Mouse (Mus musculus): ENCODE measurements around the gene Hoxd3. TPM values are rescaled to one million over a fixed set of nuclear protein-coding genes. Genes with fewer than 3 reads are reported as not detected.

Gene Hoxd3
- total RNA-seq, 2 experiments from 2014 or later = not detected

Small RNAs within 50 kb of the gene (microRNA-seq; reads per million reads assigned to microRNA genes)
- 0 reads per million in 2 experiments for gene Gm44463
- gene Mir10b = 16.4 to 40.0 reads per million in 2 experiments

Other genes starting within 250 kb of the Hoxd3 start
- gene Lnpk, start 132.5 kb upstream of the Hoxd3 start, total RNA-seq (2021) = 10 to 100 TPM; 56.3 to 67.8 TPM
- gene Evx2, start 52.4 kb upstream of the Hoxd3 start, total RNA-seq (2021) = not detected
- not detected for gene Hoxd13, start 43.6 kb upstream of the Hoxd3 start, total RNA-seq (2021)
- gene Hoxd12, start 36.9 kb upstream of the Hoxd3 start, total RNA-seq (2021) = not detected
- not detected for gene Hoxd11, start 32.4 kb upstream of the Hoxd3 start, total RNA-seq (2021)
- gene Hoxd10, start 20.0 kb upstream of the Hoxd3 start, total RNA-seq (2021) = not detected
- gene Hoxd9, start 14.2 kb upstream of the Hoxd3 start, total RNA-seq (2021) = not detected
- gene Hoxd8, start 7.3 kb upstream of the Hoxd3 start, total RNA-seq (2021) = not detected
- not detected for gene Hoxd4, start within 50 bp of the Hoxd3 start, total RNA-seq (2021)
- not detected for gene Gm28230, start 14.8 kb downstream of the Hoxd3 start, total RNA-seq (2021)
- under 1 TPM in 1 of 2 experiments, not detected in 1; 0.25 TPM for gene Hoxd1, start 51.1 kb downstream of the Hoxd3 start, total RNA-seq (2021)
- gene Mtx2, start 113.9 kb downstream of the Hoxd3 start, total RNA-seq (2021) = 10 to 100 TPM; 42.2 to 51.1 TPM

Data from layer of hippocampus, postnatal 36 days (tissue).